Mouse (Mus musculus): ENCODE measurements around the gene Fibp. TPM values are rescaled to one million over a fixed set of nuclear protein-coding genes. Genes with fewer than 3 reads are reported as not detected.

The Fibp gene
- polyA plus RNA-seq (2017; shearing (Covaris generic)) = 68.1 TPM

DNA sequence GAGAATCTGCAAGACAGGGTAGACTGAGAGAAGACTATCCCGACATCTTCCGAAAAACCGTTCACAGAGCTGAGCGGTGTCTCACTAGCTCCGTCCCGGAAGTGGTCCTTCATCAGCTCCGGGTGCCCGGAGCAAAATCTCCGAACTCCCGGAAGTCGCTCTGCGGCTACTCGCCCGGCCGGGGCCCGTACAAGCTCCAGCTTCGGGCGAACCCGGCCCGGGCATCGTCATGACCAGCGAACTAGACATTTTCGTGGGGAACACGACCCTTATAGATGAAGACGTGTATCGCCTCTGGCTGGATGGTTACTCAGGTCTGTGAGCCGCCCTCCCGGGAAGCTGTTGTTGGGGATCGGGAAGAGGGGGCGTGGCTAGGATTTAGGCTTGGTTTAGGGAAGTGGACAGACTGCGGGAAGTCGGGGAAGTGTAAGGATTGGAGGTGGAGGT, at the start of gene Fibp:
TSS of gene Fibp (plus strand) at position 151 of the 447 bp plus-strand sequence.

GRCm38 (mm10) chr19:5424782-5425741, 35.4 kb upstream of the Fibp start, which contains the start of the genes Drap1 and AI837181:
TSS of gene Drap1 (minus strand) at chr19:5424979.
TSS of gene AI837181 (plus strand) at chr19:5425144.

DNA sequence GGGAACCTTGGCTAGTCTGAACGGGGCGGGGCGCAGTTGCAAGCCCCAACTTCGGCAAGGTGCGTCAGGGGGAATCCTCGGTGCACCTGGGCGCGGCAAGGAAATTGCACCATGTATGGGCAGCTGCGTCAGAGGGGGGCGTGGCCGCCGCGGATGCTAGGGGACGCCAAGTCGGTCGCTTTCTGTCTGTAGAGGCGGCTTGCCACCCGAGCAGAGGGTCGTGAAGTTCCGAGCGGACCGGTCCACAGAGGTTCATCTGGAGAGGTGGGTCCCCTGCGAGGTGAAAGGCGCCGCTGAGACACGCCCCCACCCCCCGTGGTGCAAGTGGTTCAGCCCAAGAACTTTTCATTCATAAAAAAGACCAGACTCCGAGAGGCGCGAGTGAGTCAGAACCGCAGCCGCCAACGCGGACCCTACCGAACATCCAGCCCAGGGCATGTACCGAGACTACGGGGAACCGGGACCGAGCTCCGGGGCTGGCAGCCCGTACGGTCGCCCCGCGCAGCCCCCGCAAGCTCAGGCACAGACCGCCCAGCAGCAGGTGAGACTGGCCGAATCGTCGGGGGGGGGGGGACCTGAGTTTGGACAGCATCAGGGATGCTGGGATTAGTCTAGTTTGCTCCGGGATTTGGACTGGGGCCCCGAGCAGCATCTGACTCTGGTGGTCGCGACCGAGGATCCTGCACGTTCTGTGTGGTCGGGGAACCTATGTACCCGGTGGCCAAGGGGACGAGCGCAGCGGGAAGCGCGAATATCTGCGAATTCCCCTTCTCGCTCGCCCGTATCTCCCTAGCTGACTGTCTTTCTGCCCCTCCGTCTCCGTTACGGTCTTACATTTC, 12.7 kb upstream of the Fibp start, which contains the start of gene Fosl1:
TSS of gene Fosl1 (plus strand) at position 33 of the 839 bp plus-strand sequence.

GRCm38 (mm10) chr19:5457746-5458442, 2.5 kb upstream of the Fibp start, which contains the start of gene Ccdc85b:
TSS of gene Ccdc85b (minus strand) at chr19:5457894.

GRCm38 (mm10) chr19:5468374-5468773, 8.0 kb downstream of the Fibp start, which contains the start of gene Ctsw:
TSS of gene Ctsw (minus strand) at chr19:5468507.

DNA sequence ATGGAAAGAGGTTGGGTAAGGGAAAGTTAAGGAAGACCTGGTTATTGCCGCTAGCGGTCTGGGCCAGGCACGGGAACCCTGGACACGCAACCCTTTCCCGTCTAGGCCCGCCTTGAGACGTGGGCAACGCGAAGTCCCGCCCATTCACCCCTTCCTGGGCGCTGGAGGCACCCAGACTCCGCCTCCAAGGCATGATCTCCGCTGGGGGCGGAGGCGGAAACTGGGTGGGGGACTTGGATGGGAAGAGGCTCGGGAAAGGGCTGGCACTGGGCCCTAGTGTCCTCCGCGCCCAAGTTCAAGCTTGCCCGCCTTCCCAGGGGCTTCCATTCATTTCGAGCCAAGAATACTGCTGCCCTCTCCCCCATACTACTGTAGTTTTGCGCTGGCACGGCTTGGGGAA, 13.3 kb downstream of the Fibp start, which contains the start of gene Efemp2:
TSS of gene Efemp2 (plus strand) at position 235 of the 400 bp plus-strand sequence.

DNA sequence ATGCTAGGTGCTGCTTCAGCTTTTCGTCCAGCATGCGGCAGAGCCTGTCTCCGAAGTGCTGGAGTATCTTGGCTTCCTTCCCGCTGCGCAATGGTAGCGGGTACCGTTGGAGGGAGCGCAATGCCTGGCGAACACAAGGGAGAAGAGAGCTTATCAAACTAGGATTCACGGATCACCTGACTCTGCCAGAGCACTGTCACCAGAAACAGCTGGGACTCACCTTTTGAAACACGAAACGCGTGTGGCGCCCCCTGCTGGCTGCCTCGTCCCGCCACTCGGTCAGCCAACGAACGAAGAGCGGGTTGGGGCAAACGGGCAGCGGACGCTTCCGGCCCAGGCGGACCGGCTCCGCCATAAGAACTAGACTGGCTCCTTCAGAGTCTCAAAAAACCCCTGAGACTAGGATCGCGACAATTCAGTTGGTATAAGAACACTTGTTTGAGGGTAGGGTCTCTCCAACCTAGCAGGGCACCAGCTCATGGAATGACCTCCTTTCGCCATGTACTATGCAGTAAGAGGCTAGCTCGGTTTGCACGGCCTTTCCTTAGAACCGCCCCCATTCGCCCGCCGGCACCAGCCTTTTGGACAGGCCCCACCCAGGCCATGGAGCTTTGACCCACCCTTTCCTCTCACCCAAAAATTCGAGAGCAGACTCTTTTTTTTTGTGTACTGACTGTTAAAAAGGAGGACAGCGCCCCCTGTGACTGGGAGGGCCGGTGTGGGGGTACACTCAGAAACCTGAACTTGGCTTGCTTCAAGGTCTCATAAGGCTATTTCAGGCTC, 27.5 kb downstream of the Fibp start, which contains the start of gene Mus81:
TSS of gene Mus81 (minus strand) at position 635 of the 783 bp plus-strand sequence.

GRCm38 (mm10) chr19:5490313-5490897, 30.0 kb downstream of the Fibp start, which contains the start of gene Cfl1:
TSS of gene Cfl1 (plus strand) at chr19:5490455.

DNA sequence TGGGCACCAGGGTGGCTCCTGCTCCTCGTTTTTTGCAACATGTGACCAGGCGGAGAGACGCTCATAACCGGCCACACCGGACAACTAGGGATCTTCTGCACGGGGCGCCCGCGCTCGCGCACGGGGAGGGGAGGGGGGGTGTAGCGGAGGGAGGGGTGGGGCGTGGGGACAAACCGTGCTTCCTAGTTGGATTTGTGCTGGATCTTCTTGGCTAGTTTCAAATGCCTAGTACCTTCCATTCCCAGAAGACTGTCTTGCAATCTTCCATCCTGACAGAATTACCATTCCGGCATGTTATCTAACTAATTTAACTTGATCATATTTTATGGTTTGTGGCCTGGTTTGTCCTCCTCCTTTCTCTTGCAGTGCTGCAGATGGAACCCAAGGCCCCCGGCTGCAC, 43.3 kb downstream of the Fibp start, which contains the start of gene 1700020D05Rik:
TSS of gene 1700020D05Rik (minus strand) at position 101 of the 400 bp plus-strand sequence.

GRCm38 (mm10) chr19:5510031-5511026, 49.9 kb downstream of the Fibp start, which contains the start of gene Snx32:
TSS of gene Snx32 (minus strand) at chr19:5510538.

Other genes starting within 250 kb of the Fibp start
- 95.2 TPM for gene Pacs1, start 187.5 kb upstream of the Fibp start, polyA plus RNA-seq (2017; shearing (Covaris generic))
- gene Sf3b2, start 165.2 kb upstream of the Fibp start, polyA plus RNA-seq (2017; shearing (Covaris generic)) = 294 TPM
- gene Gal3st3, start 162.3 kb upstream of the Fibp start, polyA plus RNA-seq (2017; shearing (Covaris generic)) = not detected
- gene Catsper1, start 124.9 kb upstream of the Fibp start, polyA plus RNA-seq (2017; shearing (Covaris generic)) = not detected
- gene Cst6, start 111.0 kb upstream of the Fibp start, polyA plus RNA-seq (2017; shearing (Covaris generic)) = 0.65 TPM
- 35.1 TPM for gene Eif1ad, start 93.9 kb upstream of the Fibp start, polyA plus RNA-seq (2017; shearing (Covaris generic))
- gene Banf1, start 93.4 kb upstream of the Fibp start, polyA plus RNA-seq (2017; shearing (Covaris generic)) = 156 TPM
- 218 TPM for gene Sart1, start 71.9 kb upstream of the Fibp start, polyA plus RNA-seq (2017; shearing (Covaris generic))
- gene Tsga10ip, start 58.1 kb upstream of the Fibp start, polyA plus RNA-seq (2017; shearing (Covaris generic)) = not detected
- 175 TPM for gene Drap1, start 35.6 kb upstream of the Fibp start, polyA plus RNA-seq (2017; shearing (Covaris generic))
- 24.5 TPM for gene AI837181, start 35.5 kb upstream of the Fibp start, polyA plus RNA-seq (2017; shearing (Covaris generic))
- 0.77 TPM for gene Fosl1, start 13.1 kb upstream of the Fibp start, polyA plus RNA-seq (2017; shearing (Covaris generic))
- 4.4 TPM for gene Ccdc85b, start 2.7 kb upstream of the Fibp start, polyA plus RNA-seq (2017; shearing (Covaris generic))
- gene Ctsw, start 7.9 kb downstream of the Fibp start, polyA plus RNA-seq (2017; shearing (Covaris generic)) = 191 TPM
- 0.86 TPM for gene Efemp2, start 13.3 kb downstream of the Fibp start, polyA plus RNA-seq (2017; shearing (Covaris generic))
- 24.6 TPM for gene Mus81, start 27.8 kb downstream of the Fibp start, polyA plus RNA-seq (2017; shearing (Covaris generic))
- 2,701 TPM for gene Cfl1, start 29.8 kb downstream of the Fibp start, polyA plus RNA-seq (2017; shearing (Covaris generic))
- gene 1700020D05Rik, start 43.2 kb downstream of the Fibp start, polyA plus RNA-seq (2017; shearing (Covaris generic)) = not detected
- 3.8 TPM for gene Snx32, start 49.9 kb downstream of the Fibp start, polyA plus RNA-seq (2017; shearing (Covaris generic))
- not detected for gene Ovol1, start 100.0 kb downstream of the Fibp start, polyA plus RNA-seq (2017; shearing (Covaris generic))
- 8.2 TPM for gene Ap5b1, start 107.4 kb downstream of the Fibp start, polyA plus RNA-seq (2017; shearing (Covaris generic))
- gene Rnaseh2c, start 141.3 kb downstream of the Fibp start, polyA plus RNA-seq (2017; shearing (Covaris generic)) = 84.3 TPM
- 66.5 TPM for gene Kat5, start 149.6 kb downstream of the Fibp start, polyA plus RNA-seq (2017; shearing (Covaris generic))
- 279 TPM for gene Rela, start 176.9 kb downstream of the Fibp start, polyA plus RNA-seq (2017; shearing (Covaris generic))
- gene Sipa1, start 203.1 kb downstream of the Fibp start, polyA plus RNA-seq (2017; shearing (Covaris generic)) = 174 TPM
- gene Map3k11, start 228.1 kb downstream of the Fibp start, polyA plus RNA-seq (2017; shearing (Covaris generic)) = 58.1 TPM
- 45.2 TPM for gene Pcnx3, start 228.3 kb downstream of the Fibp start, polyA plus RNA-seq (2017; shearing (Covaris generic))
- gene Kcnk7, start 243.8 kb downstream of the Fibp start, polyA plus RNA-seq (2017; shearing (Covaris generic)) = 2.7 TPM